Mouse (Mus musculus): Measurements from ENCODE around the gene Pkd2.

DNA sequence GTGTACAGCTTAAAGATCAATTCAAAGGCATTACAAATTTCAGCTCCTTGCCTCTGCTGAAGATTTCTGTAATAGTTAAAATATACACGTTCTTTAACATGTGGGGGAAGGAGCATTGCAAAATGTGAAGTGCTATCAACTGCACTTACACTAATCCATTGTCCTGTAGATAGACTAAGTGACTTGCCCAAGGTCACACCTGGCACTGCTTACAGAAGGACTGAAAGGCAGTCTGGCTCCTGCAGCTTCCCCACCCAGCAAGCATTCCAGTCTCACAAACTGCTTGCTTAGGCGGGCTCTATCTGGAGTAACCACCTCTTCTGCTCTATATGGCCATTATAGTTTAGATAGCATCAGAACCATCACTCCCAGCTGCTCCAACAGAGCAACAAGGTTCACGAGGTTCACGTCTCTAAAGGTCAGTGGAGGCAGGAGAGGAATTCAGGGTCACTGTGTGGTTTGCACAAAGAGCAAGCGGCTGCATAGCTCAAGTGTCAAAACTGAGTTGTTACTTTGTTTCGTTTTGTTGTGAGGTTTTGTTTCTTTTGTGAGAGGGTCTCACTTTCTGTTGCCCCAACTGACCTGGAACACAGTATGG is 25.2 kb upstream of the Pkd2 start:
- no peak for TF ChIP-seq CTCF (IDR thresholded peaks at IDR 0.05 in 2 of 3, conservative IDR thresholded peaks at IDR 0.05 in 1 of 3; ENCODE audit: control insufficient read depth in 1 of 3, insufficient read depth in 1 of 3, low read depth in 2 of 3, low read length in 3 of 3, poor library complexity in 1 of 3, severe bottlenecking in 1 of 3)
- TF ChIP-seq ZKSCAN1 (IDR thresholded peaks at IDR 0.05; ENCODE audit: low read depth, low read length): no peak
- no peak for TF ChIP-seq ELF1 (IDR thresholded peaks at IDR 0.05; ENCODE audit: low read depth, low read length)
- no peak for TF ChIP-seq UBTF (IDR thresholded peaks at IDR 0.05; ENCODE audit: borderline replicate concordance, insufficient read depth, low read depth, low read length)
- TF ChIP-seq ETS1 (IDR thresholded peaks at IDR 0.05; ENCODE audit: low read depth, low read length): no peak
- no peak for TF ChIP-seq MAFK (IDR thresholded peaks at IDR 0.05; ENCODE audit: borderline replicate concordance, low read depth, low read length)
- TF ChIP-seq POLR2A (IDR thresholded peaks at IDR 0.05; ENCODE audit: control insufficient read depth in 1 of 2, insufficient read depth in 1 of 2, low read depth in 1 of 2, low read length in 2 of 2, poor library complexity in 1 of 2): no peak
- TF ChIP-seq USF1 (IDR thresholded peaks at IDR 0.05; ENCODE audit: low read depth, low read length): no peak
- TF ChIP-seq NELFE (IDR thresholded peaks at IDR 0.05; ENCODE audit: low read depth, low read length): no peak
- no peak for TF ChIP-seq GATA1 (IDR thresholded peaks at IDR 0.05; ENCODE audit: low read depth, low read length)
- TF ChIP-seq ZC3H11A (IDR thresholded peaks at IDR 0.05; ENCODE audit: low read depth, low read length): no peak
